Mouse (Mus musculus) lung, postnatal 14 days (tissue): ENCODE data around the gene Notch2.
"Not testable (repeated sequence)": the region's sequence is repeated elsewhere in the genome, so short reads cannot be mapped to it uniquely, and the experiment has no call there.

Source experiments
- DNase-seq: peaks from one replicate; pipeline ENCODE4 v3.0.0; 2021

Notch2 gene

GRCm38 (mm10) chr3:98106590-98107313, 93.4 kb downstream of the Notch2 start:
- peak; percentile 12 for DNase-seq

GRCm38 (mm10) chr3:98108416-98108815, 95.1 kb downstream of the Notch2 start:
- no peak for DNase-seq

DNA sequence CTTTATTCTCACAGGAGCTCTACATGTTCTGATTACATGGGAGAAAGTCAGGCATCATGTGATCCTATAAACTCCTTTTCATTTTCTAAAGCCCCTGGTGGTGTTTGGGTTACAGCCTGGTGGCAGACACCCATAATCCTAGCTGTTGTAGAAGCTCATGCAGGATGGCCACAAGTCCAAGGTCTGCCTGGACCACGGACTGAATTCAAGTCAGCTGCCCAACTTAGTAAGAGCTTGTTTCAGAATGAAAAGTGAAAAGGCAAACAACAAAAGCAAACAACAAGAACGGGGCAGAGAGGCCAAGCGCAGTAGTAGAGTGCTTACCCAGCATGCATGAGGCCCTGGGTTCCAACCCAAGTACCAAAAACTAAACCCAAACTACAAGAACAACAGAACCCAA, 95.5 kb downstream of the Notch2 start:
- no peak for DNase-seq

- DNase-seq, result no peak
Observed at GRCm38 (mm10) chr3:98110610-98111009, 97.3 kb downstream of the Notch2 start.

DNA sequence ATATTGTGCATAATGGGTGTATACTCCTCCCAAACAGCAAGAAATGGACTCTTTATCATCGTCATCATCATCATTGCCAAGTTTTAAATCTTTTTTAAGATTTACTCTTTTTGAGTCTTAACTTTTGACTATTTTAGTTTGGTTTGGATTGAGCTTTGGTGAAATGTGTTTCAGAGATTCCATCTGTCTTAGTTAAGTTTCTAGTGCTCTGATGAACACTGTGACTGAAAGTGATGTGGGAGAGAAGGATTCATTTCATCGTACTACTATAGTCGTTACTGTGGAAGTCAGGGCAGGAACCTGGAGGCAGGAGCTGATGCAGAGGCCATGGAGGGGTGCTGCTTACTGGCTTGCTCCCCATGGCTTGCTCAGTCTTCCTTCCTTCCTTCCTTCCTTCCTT, 104.9 kb downstream of the Notch2 start:
- no peak for DNase-seq

DNA sequence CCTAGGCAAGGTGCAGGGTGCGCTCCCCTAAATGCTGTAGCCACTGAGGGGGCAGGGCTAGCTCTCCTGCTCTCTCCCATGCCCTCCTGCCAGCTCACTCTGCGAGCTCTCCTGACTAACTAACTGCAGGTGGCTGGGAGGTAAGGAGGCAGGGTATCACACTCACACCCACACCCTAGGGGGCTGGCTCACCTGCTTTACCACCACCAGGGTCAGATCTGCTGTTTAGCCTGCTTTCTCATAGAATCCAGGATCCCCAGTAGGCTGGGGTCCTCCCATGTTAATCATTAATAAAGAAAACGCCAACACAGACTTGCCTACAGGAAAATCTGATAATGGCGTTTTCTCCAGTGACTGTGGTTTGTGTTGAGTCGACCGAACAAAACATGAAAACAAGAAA, 106.0 kb downstream of the Notch2 start:
- no peak for DNase-seq

GRCm38 (mm10) chr3:98120884-98121283, 107.6 kb downstream of the Notch2 start:
- DNase-seq, result no peak

DNA sequence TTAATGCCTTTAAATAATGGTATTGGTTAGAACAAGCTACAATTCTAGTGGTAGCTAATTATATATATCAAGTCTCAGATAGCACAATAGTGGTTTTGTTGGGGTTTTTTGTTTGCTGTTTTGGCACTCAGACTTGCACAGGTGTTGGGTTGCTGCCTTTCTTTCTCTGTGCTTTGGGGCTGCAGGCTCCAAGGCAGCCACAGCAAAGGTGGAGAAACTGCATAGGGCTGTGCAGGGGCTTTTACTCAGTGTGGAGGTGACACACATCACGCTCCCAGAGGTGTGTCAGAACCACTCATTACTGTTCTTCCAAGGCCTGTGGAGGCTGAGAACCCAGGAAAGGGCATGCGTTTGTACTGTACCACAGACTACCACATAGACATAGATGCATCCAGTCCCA, 114.4 kb downstream of the Notch2 start:
- DNase-seq, result no peak

DNA sequence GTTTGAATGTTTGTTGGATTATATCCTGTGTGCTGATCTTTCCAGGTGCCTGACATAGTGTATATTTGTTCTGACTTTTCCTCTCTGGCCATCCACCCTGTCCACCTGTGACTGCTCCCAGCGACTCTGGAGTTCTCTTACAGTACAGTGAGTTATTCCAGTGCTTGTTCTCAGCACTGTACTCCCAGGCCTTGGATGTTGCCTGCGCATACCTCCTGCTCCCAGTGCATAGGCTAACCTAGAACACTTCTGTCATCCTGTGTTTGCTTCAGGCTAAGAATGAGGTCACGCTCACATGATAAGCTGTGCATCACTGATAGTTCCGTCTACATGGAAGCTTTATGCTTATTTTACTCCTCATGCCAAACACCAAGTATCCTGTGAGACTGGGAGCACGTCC, 115.4 kb downstream of the Notch2 start:
- no peak for DNase-seq

DNA sequence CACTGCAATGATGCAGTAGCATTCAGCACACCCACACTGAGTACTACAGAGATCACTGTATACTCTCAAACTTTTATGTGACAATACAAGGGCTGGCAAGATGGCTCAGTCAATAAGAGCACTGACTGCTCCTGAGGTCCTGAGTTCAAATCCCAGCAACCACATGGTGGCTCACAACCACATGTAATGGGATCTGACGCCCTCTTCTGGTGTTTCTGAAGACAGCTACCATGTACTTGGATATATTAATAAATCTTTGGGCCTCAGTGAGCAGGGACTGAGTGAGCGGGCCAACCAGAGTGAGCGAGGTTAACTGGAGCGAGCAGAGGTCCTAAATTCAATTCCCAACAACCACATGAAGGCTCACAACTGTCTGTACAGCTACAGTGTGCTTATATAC, 118.8 kb downstream of the Notch2 start:
- not testable (repeated sequence) for DNase-seq

GRCm38 (mm10) chr3:98132636-98133035, 119.3 kb downstream of the Notch2 start:
- no peak for DNase-seq

DNA sequence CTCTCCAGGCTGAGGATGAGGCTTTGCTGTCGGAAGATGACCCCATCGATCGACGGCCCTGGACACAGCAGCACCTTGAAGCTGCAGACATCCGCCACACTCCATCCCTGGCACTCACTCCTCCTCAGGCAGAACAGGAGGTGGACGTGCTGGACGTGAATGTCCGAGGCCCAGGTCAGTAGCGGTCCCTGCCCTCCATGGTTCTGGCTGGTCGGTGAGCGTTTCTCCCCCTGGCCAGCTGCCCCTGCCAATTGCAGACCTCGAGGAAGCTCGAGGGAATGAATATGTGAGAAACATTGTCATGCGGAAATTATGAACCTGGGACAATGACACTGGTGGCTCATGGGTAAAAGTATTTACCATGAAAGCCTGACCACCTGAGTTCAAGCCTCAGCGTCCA, 128.1 kb downstream of the Notch2 start:
- DNase-seq, result no peak

DNA sequence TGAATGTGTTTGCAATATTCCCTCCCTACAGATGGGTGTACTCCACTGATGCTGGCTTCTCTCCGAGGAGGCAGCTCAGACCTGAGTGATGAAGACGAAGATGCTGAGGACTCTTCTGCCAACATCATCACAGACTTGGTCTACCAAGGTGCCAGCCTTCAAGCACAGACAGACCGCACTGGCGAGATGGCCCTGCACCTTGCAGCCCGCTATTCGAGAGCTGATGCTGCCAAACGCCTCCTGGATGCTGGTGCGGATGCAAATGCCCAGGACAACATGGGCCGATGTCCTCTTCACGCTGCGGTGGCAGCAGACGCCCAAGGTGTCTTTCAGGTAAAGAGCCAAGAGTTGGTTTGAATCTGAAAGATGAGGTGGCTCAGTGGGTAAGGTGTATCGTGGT, 129.5 kb downstream of the Notch2 start:
- no peak for DNase-seq

- no peak for DNase-seq
Observed at GRCm38 (mm10) chr3:98145204-98145603, 131.9 kb downstream of the Notch2 start.

GRCm38 (mm10) chr3:98146471-98147410, 133.4 kb downstream of the Notch2 start:
- DNase-seq, result no peak

DNA sequence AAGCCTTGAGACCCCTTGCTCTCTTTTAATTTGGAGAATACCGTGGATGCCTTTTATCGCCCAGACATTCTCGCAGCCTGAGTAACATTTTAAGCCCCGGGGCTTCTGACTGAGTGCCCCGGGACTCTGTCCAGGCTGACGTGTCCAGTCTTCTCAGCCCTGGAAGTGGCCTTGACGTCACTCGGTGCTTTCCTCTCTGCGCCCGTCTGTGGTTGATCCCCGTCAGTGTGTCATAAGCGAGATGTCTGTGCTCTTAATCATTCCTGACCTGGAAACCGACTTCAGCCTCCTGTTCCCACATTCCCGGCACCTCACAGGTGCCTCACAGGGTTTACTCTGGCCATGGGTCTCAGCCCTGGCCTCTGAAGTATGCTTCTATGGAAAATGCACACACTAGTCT, 134.4 kb downstream of the Notch2 start:
- DNase-seq, result no peak

GRCm38 (mm10) chr3:98149881-98150280, 136.6 kb downstream of the Notch2 start:
- DNase-seq, result no peak

DNA sequence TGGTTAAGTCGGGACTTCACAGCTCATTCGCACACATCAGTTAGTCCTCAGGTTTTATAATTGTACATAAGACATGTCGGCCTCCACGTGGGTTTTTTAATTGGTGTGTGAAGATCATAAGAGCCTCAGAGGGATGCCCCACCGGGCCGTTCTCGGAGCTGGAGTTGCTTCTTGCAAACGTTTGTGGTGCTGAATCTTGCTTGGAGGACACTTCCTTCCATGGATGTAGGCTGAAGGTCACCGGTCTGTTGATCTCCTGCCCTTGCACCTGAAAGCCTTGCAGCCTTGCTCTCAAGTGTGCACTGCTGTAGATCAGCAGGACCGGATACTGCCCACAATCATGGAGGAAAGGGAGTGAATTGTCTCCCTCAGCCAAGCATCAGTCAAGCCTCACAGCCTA, 137.7 kb downstream of the Notch2 start:
- no peak for DNase-seq

DNA sequence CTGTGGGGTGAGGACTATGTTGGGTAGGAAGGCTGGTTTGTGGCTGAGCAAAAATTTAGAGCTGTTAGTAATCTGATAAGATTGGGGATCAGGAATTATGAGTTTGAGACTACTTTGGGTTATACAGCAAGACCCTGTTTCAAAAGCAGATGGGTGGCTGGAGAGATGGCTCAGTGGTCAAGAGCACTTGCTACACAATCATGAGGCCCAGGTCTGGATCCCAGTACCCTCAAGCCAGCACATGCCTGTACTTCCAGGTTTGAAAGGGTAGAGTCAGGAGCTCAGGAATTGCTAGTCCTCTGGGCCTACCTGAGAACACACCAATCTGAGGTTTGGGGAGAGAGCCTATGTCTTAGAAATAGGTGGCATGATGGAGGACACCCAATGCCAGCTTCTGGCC, 140.1 kb downstream of the Notch2 start:
- DNase-seq, result no peak

DNA sequence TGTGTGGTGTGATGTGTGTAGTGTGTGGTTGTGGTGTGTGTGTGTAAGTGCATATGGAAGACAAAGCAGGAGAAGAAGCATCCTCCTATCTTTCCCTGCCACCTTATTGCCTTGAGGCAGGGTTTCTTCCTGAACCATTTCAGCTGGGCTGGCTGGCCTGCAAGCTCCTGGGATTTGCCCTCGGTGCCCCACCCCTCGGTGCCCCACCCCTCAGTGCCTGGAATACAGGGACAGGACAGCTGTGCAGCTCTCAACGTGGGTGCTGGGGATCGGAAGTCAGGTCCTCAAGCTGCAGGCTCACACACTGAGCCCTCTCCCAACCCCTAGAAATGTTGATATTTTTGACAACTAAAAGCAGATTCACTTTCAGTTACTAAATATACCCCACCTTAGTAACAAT, 142.8 kb downstream of the Notch2 start:
- no peak for DNase-seq

GRCm38 (mm10) chr3:98157073-98157472, 143.7 kb downstream of the Notch2 start:
- DNase-seq, result no peak

DNA sequence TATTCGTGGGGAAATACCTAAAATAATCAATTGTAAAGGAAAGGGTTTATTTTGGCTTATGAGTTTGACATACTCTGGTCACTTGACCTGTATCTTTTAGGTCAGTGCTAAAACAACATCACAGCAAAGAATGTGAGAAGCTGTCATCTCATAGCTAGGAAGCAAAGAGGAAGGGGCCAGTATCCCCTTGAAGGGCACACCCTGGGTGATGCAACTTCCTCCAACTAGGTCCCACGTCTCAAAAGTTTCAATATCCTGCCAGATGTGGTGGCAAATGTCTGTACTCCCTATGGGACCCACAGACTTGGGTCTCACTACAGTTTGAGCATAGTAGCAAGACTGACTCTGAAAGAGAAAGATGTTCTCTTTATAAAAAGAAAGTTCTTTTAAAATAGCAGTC, 144.3 kb downstream of the Notch2 start:
- DNase-seq, result no peak

GRCm38 (mm10) chr3:98158646-98159045, 145.3 kb downstream of the Notch2 start:
- DNase-seq, result no peak

- no peak for DNase-seq
Observed at GRCm38 (mm10) chr3:98159289-98159688, 146.0 kb downstream of the Notch2 start.
